8 mouse cellular contexts compared by ENCODE assay signal in genomic region chr10:82987394-82987793, GRCm38 (mm10). TPM values are rescaled to one million over a fixed set of nuclear protein-coding genes. Genes with fewer than 3 reads are reported as not detected.
A peak's percentile ranks its signal among the peaks of the same experiment; 100 is the strongest.
DNase-seq lines count a peak whose midpoint lies in the region; ATAC-seq and TF ChIP-seq lines count a peak whose summit lies in the region.

No protein-coding gene starts in this region.

- WGBS in embryonic facial prominence, embryonic 10.5 days = 35% methylated on average over 4 of the region's 4 CpGs
- WGBS in hindbrain, postnatal 0 days = 31% methylated on average over 4 of the region's 4 CpGs
- WGBS in neural tube, embryonic 12.5 days = 37% methylated on average over 4 of the region's 4 CpGs

- peaks cover 57% of the 10 kb centered on the region for H3K4me1 ChIP-seq in embryonic facial prominence, embryonic 10.5 days
- 0 out of 2 replicates have a peak, but pooled peaks cover 10% of the 10 kb centered on the region for H3K4me1 ChIP-seq in hindbrain, postnatal 0 days (ENCODE audit: insufficient read depth, low read length)
- peaks cover 41% of the 10 kb centered on the region for H3K4me1 ChIP-seq in neural tube, embryonic 12.5 days

- 0 out of 2 replicates have a peak overlapping the region, but pooled peaks have one; percentile 10 for H3K9ac ChIP-seq in hindbrain, postnatal 0 days (replicated peaks; ENCODE audit: low read length)
- H3K9ac ChIP-seq in neural tube, embryonic 12.5 days = peak overlapping the region; percentile 22; the same call in 1 of the 2 replicates

- H3K36me3 ChIP-seq in embryonic facial prominence, embryonic 10.5 days (replicated peaks) = no peaks in the 10 kb centered on the region
- H3K36me3 ChIP-seq in hindbrain, postnatal 0 days (ENCODE audit: insufficient read depth, low read length) = no peaks in the 10 kb centered on the region
- no peaks in the 10 kb centered on the region for H3K36me3 ChIP-seq in neural tube, embryonic 12.5 days

- H3K27ac ChIP-seq in embryonic facial prominence, embryonic 10.5 days (replicated peaks) = no peak overlapping the region
- no peak overlapping the region for H3K27ac ChIP-seq in hindbrain, postnatal 0 days
- H3K27ac ChIP-seq in neural tube, embryonic 12.5 days = no peak overlapping the region

- DNase-seq in kidney, adult 9 months = peak; percentile 61
- no peak for DNase-seq in kidney, postnatal 4 days
- DNase-seq in embryonic facial prominence, embryonic 10.5 days (ENCODE audit: low spot score) = no peak
- no peak for DNase-seq in hindbrain, postnatal 0 days (ENCODE audit: low spot score)
- no peak for DNase-seq in layer of hippocampus, adult 9-10 months (ENCODE audit: low spot score)
- no peak for DNase-seq in urinary bladder, adult 18-20 months (ENCODE audit: low spot score in 2 of 2)

- H3K27me3 ChIP-seq in embryonic facial prominence, embryonic 10.5 days (replicated peaks; ENCODE audit: low read depth, poor library complexity, severe bottlenecking) = peaks cover 52% of the 10 kb centered on the region
- no peaks in the 10 kb centered on the region for H3K27me3 ChIP-seq in hindbrain, postnatal 0 days (ENCODE audit: insufficient read depth, low read length)
- peaks cover 12% of the 10 kb centered on the region; the same call in 1 of the 2 replicates for H3K27me3 ChIP-seq in neural tube, embryonic 12.5 days (replicated peaks)

- peak overlapping the region; percentile 79 for H3K4me3 ChIP-seq in embryonic facial prominence, embryonic 10.5 days
- H3K4me3 ChIP-seq in hindbrain, postnatal 0 days (ENCODE audit: low read length) = peak overlapping the region; percentile 87
- peak overlapping the region; percentile 78 for H3K4me3 ChIP-seq in neural tube, embryonic 12.5 days

- peak overlapping the region; percentile 95 for H3K4me2 ChIP-seq in hindbrain, postnatal 0 days (ENCODE audit: low read depth, low read length)
- H3K4me2 ChIP-seq in neural tube, embryonic 12.5 days (replicated peaks) = peak overlapping the region; percentile 82

- no peak for TF ChIP-seq CTCF in hindbrain, postnatal 0 days (IDR thresholded peaks at IDR 0.05; ENCODE audit: low read depth)

- H3K9me3 ChIP-seq in embryonic facial prominence, embryonic 10.5 days = no peaks in the 10 kb centered on the region
- no peaks in the 10 kb centered on the region for H3K9me3 ChIP-seq in hindbrain, postnatal 0 days (ENCODE audit: low read length)
- H3K9me3 ChIP-seq in neural tube, embryonic 12.5 days = no peaks in the 10 kb centered on the region

- no peak for ATAC-seq in hindbrain, postnatal 0 days
- no peak for ATAC-seq in neural tube, embryonic 12.5 days (ENCODE audit: low FRiP score, low read depth)
- ATAC-seq in inflammation-experienced regulatory T-cells, adult 6 months = no peak

RNA-seq across cellular contexts. Expression of gene Chst11, which starts 2.1 kb away (rescaled TPM):
- 1.1 and 1.3 TPM in 2 replicates for polyA plus RNA-seq in embryonic facial prominence, embryonic 10.5 days (2016; fragmentation: Nextera tagmentation; extraction: Ambion mirVana)
- 22.3 and 26.7 TPM in 2 replicates for total RNA-seq in hindbrain, postnatal 0 days (2014; rRNA removed)
- polyA plus RNA-seq in hindbrain, postnatal 0 days (2015; fragmentation: Nextera tagmentation; extraction: Ambion mirVana) = 2.5 and 2.9 TPM in 2 replicates
- 3.0 and 3.1 TPM in 2 replicates for polyA plus RNA-seq in neural tube, embryonic 12.5 days (2016; fragmentation: Nextera tagmentation; extraction: Ambion mirVana)
- polyA plus RNA-seq in inflammation-experienced regulatory T-cells, adult 6 months (2017; shearing (Covaris generic)) = 1 to 10 TPM in 1 of 3 experiments, under 1 TPM in 2; 0.84 to 4.5 (median 0.85) TPM
